12 mouse cellular contexts compared by ENCODE assay signal in genomic region chr14:12062628-12063360, GRCm38 (mm10).
DNase-seq lines count a peak whose midpoint lies in the region; ATAC-seq and TF ChIP-seq lines count a peak whose summit lies in the region.
"Had no signal": no experiment of that assay in that cellular context is flagged by ENCODE, and none has a peak within 500 bp of the region (broad histone marks: within the 10 kb centered on the region; RNA-seq: fewer than 3 reads in every experiment).

No protein-coding gene starts in this region.

- no peak for TF ChIP-seq POLR2A in lung, adult 2 months (IDR thresholded peaks at IDR 0.05; ENCODE audit: borderline replicate concordance, extremely low read depth, low read depth, low read length)

- peaks cover 21% of the 10 kb centered on the region for H3K4me1 ChIP-seq in heart, embryonic 12.5 days (replicated peaks)
- H3K4me1 ChIP-seq in lung, adult 2 months (ENCODE audit: control insufficient read depth, insufficient read depth, low read length) = peaks cover 2% of the 10 kb centered on the region
- H3K4me1 ChIP-seq: liver, embryonic 15.5 days; stomach, embryonic 15.5 days had no signal

- no peak for ATAC-seq in heart, embryonic 12.5 days (ENCODE audit: insufficient number of reproducible peaks, low FRiP score)

- H3K27ac ChIP-seq in heart, embryonic 12.5 days (ENCODE audit: poor library complexity, severe bottlenecking) = no peak overlapping the region
- H3K27ac ChIP-seq: hindbrain, embryonic 14.5 days; liver, embryonic 15.5 days; midbrain, embryonic 10.5 days; stomach, embryonic 15.5 days had no signal

- no peaks in the 10 kb centered on the region for H3K27me3 ChIP-seq in heart, embryonic 12.5 days (replicated peaks)
- H3K27me3 ChIP-seq: liver, embryonic 15.5 days; stomach, embryonic 15.5 days had no signal

- no peak for TF ChIP-seq CTCF in lung, adult 2 months (IDR thresholded peaks at IDR 0.05; ENCODE audit: insufficient read depth, low read length)

- no peak overlapping the region for H3K9ac ChIP-seq in heart, embryonic 12.5 days
- H3K9ac ChIP-seq: hindbrain, embryonic 14.5 days; liver, embryonic 15.5 days; stomach, embryonic 15.5 days had no signal

- H3K4me2 ChIP-seq in heart, embryonic 12.5 days = no peak overlapping the region
- H3K4me2 ChIP-seq: hindbrain, embryonic 14.5 days; liver, embryonic 15.5 days; stomach, embryonic 15.5 days had no signal

- no peak overlapping the region for H3K4me3 ChIP-seq in heart, embryonic 12.5 days
- H3K4me3 ChIP-seq in lung, adult 2 months (replicated peaks; ENCODE audit: extremely low read depth, low read depth, low read length) = no peak overlapping the region
- H3K4me3 ChIP-seq: liver, embryonic 15.5 days; midbrain, embryonic 10.5 days; stomach, embryonic 15.5 days had no signal

- no peaks in the 10 kb centered on the region for H3K36me3 ChIP-seq in heart, embryonic 12.5 days
- H3K36me3 ChIP-seq: liver, embryonic 15.5 days; stomach, embryonic 15.5 days had no signal

- intact Hi-C loops in heart, postnatal 25 days (cut with DNase I) = loop anchor here (2.0 to 10.0 kb wide), 3 partner anchors 36 to 248 kb away; no protein-coding TSS in a partner anchor

- no peaks in the 10 kb centered on the region for H3K9me3 ChIP-seq in heart, embryonic 12.5 days (replicated peaks)
- H3K9me3 ChIP-seq: liver, embryonic 15.5 days; stomach, embryonic 15.5 days had no signal

- WGBS in heart, embryonic 12.5 days = 61% methylated on average over 7 of the region's 7 CpGs
- 57% methylated on average over 7 of the region's 7 CpGs for WGBS in lung, adult 2 months

- DNase-seq in heart, postnatal 25 days (ENCODE audit: low spot score) = peak; percentile 12
- DNase-seq in lung, adult 18-20 months = peak; percentile 21 to 69
- DNase-seq in lung, adult 2 months = no peak
- peak; percentile 54 to 79 for DNase-seq in kidney, postnatal 36 days
- DNase-seq in right cerebral cortex, postnatal 14 days = peak; percentile 20
- DNase-seq in cerebellum, postnatal 14 days = no peak
- DNase-seq: retina, postnatal 1 day had no signal

Comparison
In these comparisons a context has a peak if more than half of its experiments do, and no peak if none do; other contexts are left out.
1. DNase-seq: peak in heart, postnatal 25 days (single experiment), lung, adult 18-20 months (2 of 2), kidney, postnatal 36 days (2 of 2) and right cerebral cortex, postnatal 14 days (single experiment); none in lung, adult 2 months (single experiment) and cerebellum, postnatal 14 days (0 of 2).